Mouse (Mus musculus): ENCODE results near the gene Wasf2. TPM values are rescaled to one million over a fixed set of nuclear protein-coding genes. Genes with fewer than 3 reads are reported as not detected.

The Wasf2 gene
- polyA plus RNA-seq, 1 experiment from 2014 or later: 63.6 TPM

- Histone ChIP-seq H3K9me3 (ENCODE audit: control insufficient read depth, low read length) (no peaks in the 10 kb centered on the region), H3K4me2 (ENCODE audit: low read depth, severe bottlenecking) (peak overlapping the region; percentile 72), H3K4me1 (ENCODE audit: control insufficient read depth, insufficient read depth, low read length) (peaks cover 8% of the 10 kb centered on the region; the same call in 1 of the 2 replicates), H3K36me3 (ENCODE audit: control insufficient read depth, insufficient read depth, low read length) (no peaks in the 10 kb centered on the region), H3K9ac (ENCODE audit: low read length) (peak overlapping the region; percentile 56), H3K4me3 (ENCODE audit: low read depth, low read length) (peak overlapping the region; percentile 33), H3K27me3 (ENCODE audit: control insufficient read depth, insufficient read depth, low read length) (peaks cover 6% of the 10 kb centered on the region; the same call in 1 of the 2 replicates), H3K27ac (replicated peaks; ENCODE audit: low read depth, low read length) (no peak overlapping the region)
- peak; percentile 78 for DNase-seq (ENCODE audit: low spot score)
- peak; percentile 40; the same call in 1 of the 2 replicates for ATAC-seq (ENCODE audit: insufficient number of reproducible peaks, low FRiP score, low TSS enrichment, low read depth)
- under 1% methylated on average over 25 of the region's 25 CpGs for WGBS
Observed at GRCm38 (mm10) chr4:133220656-133221055, 90.4 kb downstream of the Wasf2 start.

- Histone ChIP-seq H3K9me3 (ENCODE audit: control insufficient read depth, low read length) (no peaks in the 10 kb centered on the region), H3K4me1 (ENCODE audit: control insufficient read depth, insufficient read depth, low read length) (peaks cover 8% of the 10 kb centered on the region; the same call in 1 of the 2 replicates), H3K27ac (replicated peaks; ENCODE audit: low read depth, low read length) (no peak overlapping the region), H3K27me3 (ENCODE audit: control insufficient read depth, insufficient read depth, low read length) (peaks cover 6% of the 10 kb centered on the region; the same call in 1 of the 2 replicates), H3K36me3 (ENCODE audit: control insufficient read depth, insufficient read depth, low read length) (no peaks in the 10 kb centered on the region), H3K9ac (ENCODE audit: low read length) (no peak overlapping the region), H3K4me3 (ENCODE audit: low read depth, low read length) (no peak overlapping the region), H3K4me2 (ENCODE audit: low read depth, severe bottlenecking) (no peak overlapping the region)
- DNase-seq (ENCODE audit: low spot score) (no peak), ATAC-seq (ENCODE audit: insufficient number of reproducible peaks, low FRiP score, low TSS enrichment, low read depth) (no peak)
- 81% methylated on average over 8 of the region's 8 CpGs for WGBS
Observed at GRCm38 (mm10) chr4:133221701-133222100, 91.4 kb downstream of the Wasf2 start.

GRCm38 (mm10) chr4:133223875-133224274 lies 93.6 kb downstream of the Wasf2 start:
- Histone ChIP-seq H3K27me3 (ENCODE audit: control insufficient read depth, insufficient read depth, low read length) (peaks cover 6% of the 10 kb centered on the region; the same call in 1 of the 2 replicates), H3K36me3 (ENCODE audit: control insufficient read depth, insufficient read depth, low read length) (no peaks in the 10 kb centered on the region), H3K4me3 (ENCODE audit: low read depth, low read length) (no peak overlapping the region), H3K4me2 (ENCODE audit: low read depth, severe bottlenecking) (no peak overlapping the region), H3K4me1 (ENCODE audit: control insufficient read depth, insufficient read depth, low read length) (0 out of 2 replicates have a peak, but pooled peaks cover 8% of the 10 kb centered on the region), H3K9me3 (ENCODE audit: control insufficient read depth, low read length) (no peaks in the 10 kb centered on the region), H3K27ac (replicated peaks; ENCODE audit: low read depth, low read length) (peak overlapping the region; percentile 21; the same call in 1 of the 2 replicates), H3K9ac (ENCODE audit: low read length) (no peak overlapping the region)
- DNase-seq (ENCODE audit: low spot score) (no peak), ATAC-seq (ENCODE audit: insufficient number of reproducible peaks, low FRiP score, low TSS enrichment, low read depth) (no peak)
- 59% methylated on average over 5 of the region's 5 CpGs for WGBS

- no peaks in the 10 kb centered on the region for H3K9me3 ChIP-seq (ENCODE audit: control insufficient read depth, low read length)
- ATAC-seq (ENCODE audit: insufficient number of reproducible peaks, low FRiP score, low TSS enrichment, low read depth) (no peak), DNase-seq (ENCODE audit: low spot score) (no peak)
- H3K27me3 ChIP-seq (ENCODE audit: control insufficient read depth, insufficient read depth, low read length): peaks cover 6% of the 10 kb centered on the region; the same call in 1 of the 2 replicates
- H3K4me1 ChIP-seq (ENCODE audit: control insufficient read depth, insufficient read depth, low read length): 0 out of 2 replicates have a peak, but pooled peaks cover 7% of the 10 kb centered on the region
- WGBS: 77% methylated on average over 10 of the region's 10 CpGs
- no peaks in the 10 kb centered on the region for H3K36me3 ChIP-seq (ENCODE audit: control insufficient read depth, insufficient read depth, low read length)
- no peak overlapping the region for H3K9ac ChIP-seq (ENCODE audit: low read length)
- no peak overlapping the region for H3K4me3 ChIP-seq (ENCODE audit: low read depth, low read length)
- H3K27ac ChIP-seq (replicated peaks; ENCODE audit: low read depth, low read length): no peak overlapping the region
- H3K4me2 ChIP-seq (ENCODE audit: low read depth, severe bottlenecking): no peak overlapping the region
Observed at GRCm38 (mm10) chr4:133226073-133226472, 95.8 kb downstream of the Wasf2 start.

GRCm38 (mm10) chr4:133227636-133228035 lies 97.3 kb downstream of the Wasf2 start:
- H3K4me2 ChIP-seq (ENCODE audit: low read depth, severe bottlenecking): no peak overlapping the region
- H3K9ac ChIP-seq (ENCODE audit: low read length): no peak overlapping the region
- H3K4me1 ChIP-seq (ENCODE audit: control insufficient read depth, insufficient read depth, low read length): 0 out of 2 replicates have a peak, but pooled peaks cover 7% of the 10 kb centered on the region
- DNase-seq (ENCODE audit: low spot score): no peak
- no peaks in the 10 kb centered on the region for H3K36me3 ChIP-seq (ENCODE audit: control insufficient read depth, insufficient read depth, low read length)
- no peaks in the 10 kb centered on the region for H3K27me3 ChIP-seq (ENCODE audit: control insufficient read depth, insufficient read depth, low read length)
- H3K9me3 ChIP-seq (ENCODE audit: control insufficient read depth, low read length): no peaks in the 10 kb centered on the region
- 75% methylated on average over 8 of the region's 8 CpGs for WGBS
- H3K4me3 ChIP-seq (ENCODE audit: low read depth, low read length): no peak overlapping the region
- H3K27ac ChIP-seq (replicated peaks; ENCODE audit: low read depth, low read length): no peak overlapping the region
- ATAC-seq (ENCODE audit: insufficient number of reproducible peaks, low FRiP score, low TSS enrichment, low read depth): no peak

GRCm38 (mm10) chr4:133229582-133229981 lies 99.3 kb downstream of the Wasf2 start:
- Histone ChIP-seq H3K27ac (replicated peaks; ENCODE audit: low read depth, low read length) (no peak overlapping the region), H3K4me1 (ENCODE audit: control insufficient read depth, insufficient read depth, low read length) (0 out of 2 replicates have a peak, but pooled peaks cover 4% of the 10 kb centered on the region), H3K9me3 (ENCODE audit: control insufficient read depth, low read length) (no peaks in the 10 kb centered on the region), H3K4me2 (ENCODE audit: low read depth, severe bottlenecking) (no peak overlapping the region), H3K9ac (ENCODE audit: low read length) (no peak overlapping the region), H3K27me3 (ENCODE audit: control insufficient read depth, insufficient read depth, low read length) (no peaks in the 10 kb centered on the region), H3K36me3 (ENCODE audit: control insufficient read depth, insufficient read depth, low read length) (no peaks in the 10 kb centered on the region), H3K4me3 (ENCODE audit: low read depth, low read length) (no peak overlapping the region)
- DNase-seq (ENCODE audit: low spot score): no peak
- ATAC-seq (ENCODE audit: insufficient number of reproducible peaks, low FRiP score, low TSS enrichment, low read depth): no peak
- 46% methylated on average over 8 of the region's 8 CpGs for WGBS

- 45% methylated on average over 10 of the region's 10 CpGs for WGBS
Observed at GRCm38 (mm10) chr4:133233285-133233976, 103.1 kb downstream of the Wasf2 start.

GRCm38 (mm10) chr4:133234771-133235170 lies 104.5 kb downstream of the Wasf2 start:
- H3K4me2 ChIP-seq (ENCODE audit: low read depth, severe bottlenecking): no peak overlapping the region
- no peak overlapping the region for H3K4me3 ChIP-seq (ENCODE audit: low read depth, low read length)
- H3K4me1 ChIP-seq (ENCODE audit: control insufficient read depth, insufficient read depth, low read length): peaks cover 2% of the 10 kb centered on the region; the same call in 1 of the 2 replicates
- 0 out of 2 replicates have a peak, but pooled peaks cover under 1% of the 10 kb centered on the region for H3K27me3 ChIP-seq (ENCODE audit: control insufficient read depth, insufficient read depth, low read length)
- no peak overlapping the region for H3K9ac ChIP-seq (ENCODE audit: low read length)
- no peaks in the 10 kb centered on the region for H3K36me3 ChIP-seq (ENCODE audit: control insufficient read depth, insufficient read depth, low read length)
- H3K9me3 ChIP-seq (ENCODE audit: control insufficient read depth, low read length): no peaks in the 10 kb centered on the region
- ATAC-seq (ENCODE audit: insufficient number of reproducible peaks, low FRiP score, low TSS enrichment, low read depth) (no peak), DNase-seq (ENCODE audit: low spot score) (no peak)
- 54% methylated on average over 5 of the region's 5 CpGs for WGBS
- H3K27ac ChIP-seq (replicated peaks; ENCODE audit: low read depth, low read length): no peak overlapping the region

More at GRCm38 (mm10) chr4:133233285-133233976, 103.1 kb downstream of the Wasf2 start:
- Histone ChIP-seq H3K9ac (ENCODE audit: low read length) (no peak overlapping the region), H3K4me1 (ENCODE audit: control insufficient read depth, insufficient read depth, low read length) (0 out of 2 replicates have a peak, but pooled peaks cover 4% of the 10 kb centered on the region), H3K9me3 (ENCODE audit: control insufficient read depth, low read length) (no peaks in the 10 kb centered on the region), H3K4me3 (ENCODE audit: low read depth, low read length) (no peak overlapping the region), H3K27me3 (ENCODE audit: control insufficient read depth, insufficient read depth, low read length) (no peaks in the 10 kb centered on the region), H3K36me3 (ENCODE audit: control insufficient read depth, insufficient read depth, low read length) (no peaks in the 10 kb centered on the region), H3K27ac (replicated peaks; ENCODE audit: low read depth, low read length) (no peak overlapping the region), H3K4me2 (ENCODE audit: low read depth, severe bottlenecking) (no peak overlapping the region)
- no peak for ATAC-seq (ENCODE audit: insufficient number of reproducible peaks, low FRiP score, low TSS enrichment, low read depth)
- DNase-seq (ENCODE audit: low spot score): no peak
